Mouse (Mus musculus) lung, embryonic 16.5 days (tissue): ENCODE measurements around the gene Ptp4a2. TPM values are rescaled to one million over a fixed set of nuclear protein-coding genes. Genes with fewer than 3 reads are reported as not detected.
"Not testable (repeated sequence)": the region's sequence is repeated elsewhere in the genome, so short reads cannot be mapped to it uniquely, and the experiment has no call there.

Experiments
- ATAC-seq: fragments of 200-750 bp; cut with Nextera tagmentation; 2 replicates; pipeline ENCODE4 v1.8.0; 2017; ENCODE audit warnings: low read depth, mild to moderate bottlenecking, moderate library complexity
- H3K27ac ChIP-seq: fragments of 300-500 bp; sonication (generic); 2 replicates; pipeline ENCODE4 v1.5.1; 2014; ENCODE audit warnings: mild to moderate bottlenecking, control low read depth, low read length
- H3K27me3 ChIP-seq: fragments of 300-500 bp; sonication (generic); 2 replicates; pipeline ENCODE4 v1.6.1; 2014; ENCODE audit warnings: low read depth, low read length, mixed read lengths; ENCODE audit not compliant: control insufficient read depth, insufficient read depth
- H3K36me3 ChIP-seq: fragments of 300-500 bp; sonication (generic); 2 replicates; pipeline ENCODE4 v1.6.1; 2014; ENCODE audit warnings: low read length; ENCODE audit not compliant: control insufficient read depth, insufficient read depth
- H3K4me1 ChIP-seq: fragments of 300-500 bp; sonication (generic); replicated peaks from 2 replicates; pipeline ENCODE4 v1.6.1; 2014; ENCODE audit warnings: low read length, mixed read lengths; ENCODE audit not compliant: control insufficient read depth, insufficient read depth
- H3K4me2 ChIP-seq: fragments of 300-500 bp; sonication (generic); 2 replicates; pipeline ENCODE4 v1.6.1; 2014; ENCODE audit warnings: low read depth, low read length, control low read depth
- H3K4me3 ChIP-seq: fragments of 300-500 bp; sonication (generic); 2 replicates; pipeline ENCODE4 v1.5.1; 2014; ENCODE audit warnings: mild to moderate bottlenecking, low read length, control low read depth
- H3K9ac ChIP-seq: fragments of 300-500 bp; sonication (generic); 2 replicates; pipeline ENCODE4 v1.6.1; 2014; ENCODE audit warnings: low read length, control low read depth
- H3K9me3 ChIP-seq: fragments of 300-500 bp; sonication (generic); 2 replicates; pipeline ENCODE4 v1.6.1; 2016; ENCODE audit warnings: low read length; ENCODE audit not compliant: control insufficient read depth
- WGBS: fragments of 180-500 bp; shearing (Covaris S2); extraction: QIAGEN DNeasy Blood & Tissue Kit; methylation state at CpG from one replicate; pipeline ENCODE4 v1.1.7; 2014; 5-methylcytosine and 5-hydroxymethylcytosine counted together
- polyA plus RNA-seq: library from polyadenylated mRNA; unstranded; fragments of >200 nt; fragmentation: Nextera tagmentation; extraction: Ambion mirVana; gene quantifications from 2 replicates; pipeline ENCODE4 v1.2.1, GENCODE M21; 2015

Gene Ptp4a2
- polyA plus RNA-seq, 1 experiment from 2014 or later, result 330 TPM

GRCm38 (mm10) chr4:129854615-129855014 lies 43.6 kb downstream of the Ptp4a2 start:
- Histone ChIP-seq H3K36me3 (peaks cover 5% of the 10 kb centered on the region), H3K9ac (no peak overlapping the region), H3K27ac (no peak overlapping the region), H3K27me3 (no peaks in the 10 kb centered on the region), H3K4me2 (no peak overlapping the region), H3K4me3 (no peak overlapping the region), H3K9me3 (no peaks in the 10 kb centered on the region), H3K4me1 (no peaks in the 10 kb centered on the region)
- WGBS, result 76% methylated on average over 3 of the region's 3 CpGs
- no peak for ATAC-seq

DNA sequence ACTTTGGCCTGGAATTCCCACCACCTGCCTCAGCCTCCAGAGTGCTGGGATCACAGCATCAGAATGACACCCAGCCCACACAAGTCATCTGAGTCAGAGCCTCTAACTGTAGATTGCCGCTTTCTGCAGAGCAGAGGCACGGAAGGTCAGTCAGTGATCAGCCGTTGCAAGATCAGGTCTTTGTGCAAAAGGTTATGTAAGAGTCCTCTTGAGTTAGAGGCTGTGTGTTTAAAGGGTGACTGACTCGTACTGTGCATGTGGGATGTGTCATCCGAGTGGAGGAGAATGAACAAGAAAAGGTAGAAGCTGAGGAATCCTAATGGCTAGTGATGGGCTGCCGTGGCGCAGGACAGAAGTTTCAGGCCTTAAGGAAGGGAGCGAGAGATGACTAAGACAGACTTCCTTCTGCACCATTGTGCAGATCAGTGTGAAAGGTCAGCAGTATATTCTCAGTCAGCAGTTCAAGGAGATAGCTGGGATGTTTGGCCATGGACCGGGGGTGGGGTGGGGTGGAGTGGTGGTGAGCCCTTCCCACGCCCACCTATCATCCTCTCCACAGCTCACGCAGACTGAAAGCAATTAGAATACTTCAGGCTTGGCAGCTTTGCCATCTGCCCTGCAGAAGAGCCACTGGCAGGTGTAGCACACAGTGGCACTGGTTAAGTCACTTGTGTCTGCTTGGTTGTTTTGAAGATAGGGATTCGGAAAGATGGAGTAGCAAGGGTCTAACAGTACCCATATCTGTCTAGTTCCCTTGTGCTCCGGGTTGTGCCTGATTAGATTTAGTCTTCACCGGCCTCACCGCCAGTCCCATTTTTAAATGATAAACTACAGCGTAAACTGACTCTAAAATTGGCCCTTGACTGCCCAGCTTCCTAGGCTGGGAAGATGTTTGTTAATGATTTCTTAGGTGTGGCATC lies 44.3 kb downstream of the Ptp4a2 start:
- H3K9me3 ChIP-seq, result no peaks in the 10 kb centered on the region
- H3K36me3 ChIP-seq, result peaks cover 3% of the 10 kb centered on the region; the same call in 1 of the 2 replicates
- H3K27me3 ChIP-seq, result no peaks in the 10 kb centered on the region
- no peak overlapping the region for H3K27ac ChIP-seq
- no peak overlapping the region for H3K4me2 ChIP-seq
- H3K4me1 ChIP-seq, result no peaks in the 10 kb centered on the region
- H3K9ac ChIP-seq, result no peak overlapping the region
- no peak for ATAC-seq
- no peak overlapping the region for H3K4me3 ChIP-seq
- 54% methylated on average over 16 of the region's 16 CpGs for WGBS

DNA sequence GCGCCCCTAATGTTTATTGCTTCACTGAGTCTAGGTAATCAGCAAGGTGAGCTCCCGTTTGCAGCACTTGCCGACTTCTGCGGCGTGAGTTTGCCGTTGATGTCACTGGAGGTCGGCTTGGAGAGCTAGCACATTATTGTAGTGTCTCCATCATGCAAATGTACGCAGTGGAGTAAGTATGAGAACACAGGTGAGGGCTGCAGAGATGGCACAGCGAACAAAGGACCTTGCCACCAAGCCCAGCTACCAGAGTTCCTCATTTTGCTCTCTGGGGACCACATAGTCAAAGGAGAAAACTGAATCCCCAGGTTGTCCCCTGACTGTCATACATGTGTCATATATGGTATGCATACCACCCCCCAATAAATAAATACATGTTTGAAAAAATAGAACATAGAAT lies 49.4 kb downstream of the Ptp4a2 start:
- H3K9ac ChIP-seq, result no peak overlapping the region
- H3K4me2 ChIP-seq, result no peak overlapping the region
- no peak for ATAC-seq
- no peaks in the 10 kb centered on the region for H3K4me1 ChIP-seq
- WGBS, result 85% methylated on average over 9 of the region's 9 CpGs
- no peak overlapping the region for H3K4me3 ChIP-seq
- H3K27me3 ChIP-seq, result no peaks in the 10 kb centered on the region
- H3K9me3 ChIP-seq, result no peaks in the 10 kb centered on the region
- H3K36me3 ChIP-seq, result no peaks in the 10 kb centered on the region
- H3K27ac ChIP-seq, result no peak overlapping the region

DNA sequence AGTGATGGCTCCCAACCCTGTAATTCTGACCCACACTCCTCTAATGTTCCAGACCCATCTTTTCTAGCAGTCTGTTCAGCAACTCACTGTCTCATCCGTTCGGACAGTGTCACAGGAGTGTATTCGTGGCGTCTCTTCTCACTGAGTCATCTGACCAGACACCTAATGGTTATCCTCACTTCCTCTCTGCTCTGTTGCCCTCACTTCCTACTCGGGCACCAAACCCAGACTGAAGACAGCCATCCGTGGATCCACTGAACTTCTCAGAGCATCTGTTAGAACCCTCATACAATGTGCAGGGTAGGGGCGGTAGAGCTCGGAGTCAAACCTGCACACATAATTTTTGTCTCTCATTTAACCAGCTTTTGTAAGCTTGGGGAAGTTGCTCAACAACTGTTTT lies 50.4 kb downstream of the Ptp4a2 start:
- 67% methylated on average over 8 of the region's 8 CpGs for WGBS
- H3K4me3 ChIP-seq, result no peak overlapping the region

GRCm38 (mm10) chr4:129862357-129862756 lies 51.3 kb downstream of the Ptp4a2 start:
- no peaks in the 10 kb centered on the region for H3K4me1 ChIP-seq
- H3K9ac ChIP-seq, result no peak overlapping the region
- no peak overlapping the region for H3K27ac ChIP-seq
- no peak overlapping the region for H3K4me2 ChIP-seq
- H3K9me3 ChIP-seq, result no peaks in the 10 kb centered on the region
- H3K27me3 ChIP-seq, result no peaks in the 10 kb centered on the region
- no peak for ATAC-seq
- WGBS, result 79% methylated on average over 3 of the region's 3 CpGs
- no peak overlapping the region for H3K4me3 ChIP-seq
- no peaks in the 10 kb centered on the region for H3K36me3 ChIP-seq

More for the DNA sequence above, 50.4 kb downstream of the Ptp4a2 start:
- Histone ChIP-seq H3K4me1 (no peaks in the 10 kb centered on the region), H3K36me3 (no peaks in the 10 kb centered on the region), H3K9me3 (no peaks in the 10 kb centered on the region), H3K27ac (no peak overlapping the region), H3K27me3 (no peaks in the 10 kb centered on the region), H3K4me2 (no peak overlapping the region), H3K9ac (no peak overlapping the region)
- ATAC-seq, result no peak

GRCm38 (mm10) chr4:129866171-129866570 lies 55.2 kb downstream of the Ptp4a2 start:
- H3K4me3 ChIP-seq, H3K4me1 ChIP-seq, H3K27me3 ChIP-seq, H3K9ac ChIP-seq, ATAC-seq, H3K4me2 ChIP-seq, H3K36me3 ChIP-seq, H3K9me3 ChIP-seq, H3K27ac ChIP-seq: not testable (repeated sequence)
- 98% methylated on average over 5 of the region's 5 CpGs for WGBS

GRCm38 (mm10) chr4:129868211-129868610 lies 57.2 kb downstream of the Ptp4a2 start:
- no peaks in the 10 kb centered on the region for H3K27me3 ChIP-seq
- 33% methylated on average over 6 of the region's 6 CpGs for WGBS
- H3K9ac ChIP-seq, result no peak overlapping the region
- H3K36me3 ChIP-seq, result no peaks in the 10 kb centered on the region
- H3K4me1 ChIP-seq, result no peaks in the 10 kb centered on the region
- H3K9me3 ChIP-seq, result no peaks in the 10 kb centered on the region
- no peak overlapping the region for H3K4me3 ChIP-seq
- H3K4me2 ChIP-seq, result no peak overlapping the region
- ATAC-seq, result no peak
- no peak overlapping the region for H3K27ac ChIP-seq

GRCm38 (mm10) chr4:129870483-129870882 lies 59.5 kb downstream of the Ptp4a2 start:
- H3K9ac ChIP-seq, result no peak overlapping the region
- no peak overlapping the region for H3K4me2 ChIP-seq
- WGBS, result 78% methylated on average over 6 of the region's 6 CpGs
- no peaks in the 10 kb centered on the region for H3K27me3 ChIP-seq
- no peak overlapping the region for H3K4me3 ChIP-seq
- no peaks in the 10 kb centered on the region for H3K4me1 ChIP-seq
- H3K27ac ChIP-seq, result no peak overlapping the region
- H3K9me3 ChIP-seq, result no peaks in the 10 kb centered on the region
- H3K36me3 ChIP-seq, result no peaks in the 10 kb centered on the region
- ATAC-seq, result no peak

GRCm38 (mm10) chr4:129872376-129872922 lies 61.4 kb downstream of the Ptp4a2 start:
- H3K27me3 ChIP-seq, result no peaks in the 10 kb centered on the region
- no peaks in the 10 kb centered on the region for H3K9me3 ChIP-seq
- H3K9ac ChIP-seq, result no peak overlapping the region
- 0 out of 2 replicates have a peak, but pooled peaks cover 8% of the 10 kb centered on the region for H3K4me1 ChIP-seq
- WGBS, result 70% methylated on average over 9 of the region's 9 CpGs
- no peak overlapping the region for H3K4me3 ChIP-seq
- H3K27ac ChIP-seq, result no peak overlapping the region
- no peaks in the 10 kb centered on the region for H3K36me3 ChIP-seq
- ATAC-seq, result no peak
- no peak overlapping the region for H3K4me2 ChIP-seq
